Mouse (Mus musculus) adrenal gland, postnatal 10 days (tissue): ENCODE results near the gene Emilin2. TPM values are rescaled to one million over a fixed set of nuclear protein-coding genes. Genes with fewer than 3 reads are reported as not detected.

ENCODE experiments used
- DNase-seq: peaks from one replicate; pipeline ENCODE4 v3.0.0; 2021; ENCODE audit warnings: mixed read lengths
- total RNA-seq, 2 experiments: library from RNA; stranded (reverse); gene quantifications; 2 replicates each; pipeline ENCODE4 v1.2.3; 2021

Gene Emilin2
- total RNA-seq, 2 experiments from 2014 or later: 14.0 to 15.4 TPM

GRCm38 (mm10) chr17:71203998-71204808, 107.6 kb downstream of the Emilin2 start:
- DNase-seq: no peak

Other genes with a start within 250 kb of the Emilin2 start
- 10 to 100 TPM; 39.2 to 42.3 TPM for gene Lpin2, start 129.4 kb downstream of the Emilin2 start, total RNA-seq
- 1 to 10 TPM; 1.7 to 3.3 TPM for gene Gm4707, start 147.9 kb upstream of the Emilin2 start, total RNA-seq
- gene Smchd1, start 163.4 kb upstream of the Emilin2 start, total RNA-seq: 10 to 100 TPM; 32.9 to 43.5 TPM
- 10 to 100 TPM in 1 of 2 experiments, 1 to 10 TPM in 1; 9.4 to 11.9 TPM for gene Ndc80, start 214.9 kb upstream of the Emilin2 start, total RNA-seq
- gene Spdya, start 240.1 kb upstream of the Emilin2 start, total RNA-seq: under 1 TPM; 0.45 to 0.55 TPM